Mouse (Mus musculus) heart, embryonic 12.5 days (tissue): ENCODE results near the gene Zfp663. TPM values are rescaled to one million over a fixed set of nuclear protein-coding genes. Genes with fewer than 3 reads are reported as not detected.

Experiments used
- ATAC-seq: fragments of 200-750 bp; cut with Nextera tagmentation; 2 replicates; pipeline ENCODE4 v1.8.0; 2017; ENCODE audit warnings: moderate TSS enrichment, moderate library complexity; ENCODE audit not compliant: insufficient number of reproducible peaks, low FRiP score
- H3K27ac ChIP-seq: fragments of 300-500 bp; sonication (generic); 2 replicates; pipeline ENCODE4 v1.5.1; 2016; ENCODE audit warnings: mild to moderate bottlenecking, moderate library complexity; ENCODE audit not compliant: poor library complexity, severe bottlenecking
- H3K27me3 ChIP-seq: fragments of 300-500 bp; sonication (generic); replicated peaks from 2 replicates; pipeline ENCODE4 v1.6.1; 2016; ENCODE audit warnings: mild to moderate bottlenecking, moderate library complexity
- H3K36me3 ChIP-seq: fragments of 300-500 bp; sonication (generic); 2 replicates; pipeline ENCODE4 v1.6.1; 2016; ENCODE audit warnings: mild to moderate bottlenecking, moderate library complexity
- H3K4me1 ChIP-seq: fragments of 300-500 bp; sonication (generic); replicated peaks from 2 replicates; pipeline ENCODE4 v1.6.1; 2016; ENCODE audit warnings: mild to moderate bottlenecking
- H3K4me2 ChIP-seq: fragments of 300-500 bp; sonication (generic); 2 replicates; pipeline ENCODE4 v1.6.1; 2016; ENCODE audit warnings: mild to moderate bottlenecking, moderate library complexity
- H3K4me3 ChIP-seq: fragments of 300-500 bp; sonication (generic); 2 replicates; pipeline ENCODE4 v1.5.1; 2016; ENCODE audit warnings: mild to moderate bottlenecking
- H3K9ac ChIP-seq: fragments of 300-500 bp; sonication (generic); 2 replicates; pipeline ENCODE4 v1.6.1; 2016; ENCODE audit warnings: mild to moderate bottlenecking, moderate library complexity
- H3K9me3 ChIP-seq: fragments of 300-500 bp; sonication (generic); replicated peaks from 2 replicates; pipeline ENCODE4 v1.6.1; 2016; ENCODE audit warnings: mild to moderate bottlenecking, moderate library complexity
- WGBS: fragments of 180-500 bp; shearing (Covaris S2); methylation state at CpG from one replicate; pipeline ENCODE4 v1.1.7; 2016; 5-methylcytosine and 5-hydroxymethylcytosine counted together
- polyA plus RNA-seq: library from polyadenylated mRNA; unstranded; fragments of >200 nt; fragmentation: Nextera tagmentation; extraction: Ambion mirVana; gene quantifications from 2 replicates; pipeline ENCODE4 v1.2.1, GENCODE M21; 2016

Gene Zfp663
- polyA plus RNA-seq, 1 experiment from 2014 or later, result not detected

DNA sequence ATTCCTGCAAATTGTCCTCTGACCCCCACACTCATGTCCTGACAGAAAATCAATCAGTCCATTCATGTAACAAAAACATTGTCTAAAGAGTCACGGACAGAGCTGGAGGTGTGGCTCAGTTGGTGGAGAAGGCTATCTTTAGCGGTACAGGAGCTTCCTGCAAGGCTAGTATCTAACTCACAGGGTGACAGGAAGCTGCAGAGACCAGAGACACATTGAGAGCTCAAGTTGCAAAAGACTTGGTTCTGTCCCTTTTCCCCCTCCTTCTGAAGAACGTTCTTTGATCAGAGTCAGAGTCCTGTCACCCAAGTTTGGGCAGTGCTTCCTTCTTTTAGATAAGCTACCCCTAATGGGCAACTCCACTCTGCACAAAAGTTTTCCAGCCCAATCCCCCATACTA is 38.8 kb downstream of the Zfp663 start:
- H3K4me1 ChIP-seq, result peaks cover 19% of the 10 kb centered on the region
- H3K9ac ChIP-seq, result no peak overlapping the region

DNA sequence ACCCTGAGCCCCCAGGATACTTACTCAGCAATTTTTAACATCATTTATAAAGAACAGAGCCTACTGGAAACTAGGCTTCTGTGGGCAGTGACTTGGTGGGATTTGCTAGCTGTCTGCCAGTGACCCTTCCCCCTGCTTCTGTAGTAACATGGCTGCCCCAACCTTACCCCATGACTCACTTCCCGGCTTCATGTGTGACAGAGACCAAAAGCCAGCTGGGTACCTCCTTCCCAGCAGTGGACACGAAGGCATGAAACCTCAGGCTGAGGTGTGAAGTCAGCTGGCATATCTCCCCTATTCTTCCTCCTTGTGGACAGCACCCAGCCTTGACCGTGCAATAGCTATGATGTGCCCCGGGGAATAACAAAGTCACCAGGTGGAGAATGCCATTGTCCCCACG is 39.8 kb downstream of the Zfp663 start:
- 72% methylated on average over 5 of the region's 5 CpGs for WGBS
- H3K27me3 ChIP-seq, result no peaks in the 10 kb centered on the region
- ATAC-seq, result no peak
- H3K4me2 ChIP-seq, result no peak overlapping the region
- H3K27ac ChIP-seq, result no peak overlapping the region
- no peaks in the 10 kb centered on the region for H3K36me3 ChIP-seq
- H3K4me3 ChIP-seq, result no peak overlapping the region
- H3K4me1 ChIP-seq, result peaks cover 28% of the 10 kb centered on the region
- H3K9me3 ChIP-seq, result no peaks in the 10 kb centered on the region
- H3K9ac ChIP-seq, result no peak overlapping the region

More for the DNA sequence above, 38.8 kb downstream of the Zfp663 start:
- H3K4me3 ChIP-seq, result no peak overlapping the region
- H3K27ac ChIP-seq, result no peak overlapping the region
- no peaks in the 10 kb centered on the region for H3K9me3 ChIP-seq
- H3K4me2 ChIP-seq, result no peak overlapping the region
- no peaks in the 10 kb centered on the region for H3K27me3 ChIP-seq
- ATAC-seq, result no peak
- 6% methylated on average over 3 of the region's 3 CpGs for WGBS
- no peaks in the 10 kb centered on the region for H3K36me3 ChIP-seq

DNA sequence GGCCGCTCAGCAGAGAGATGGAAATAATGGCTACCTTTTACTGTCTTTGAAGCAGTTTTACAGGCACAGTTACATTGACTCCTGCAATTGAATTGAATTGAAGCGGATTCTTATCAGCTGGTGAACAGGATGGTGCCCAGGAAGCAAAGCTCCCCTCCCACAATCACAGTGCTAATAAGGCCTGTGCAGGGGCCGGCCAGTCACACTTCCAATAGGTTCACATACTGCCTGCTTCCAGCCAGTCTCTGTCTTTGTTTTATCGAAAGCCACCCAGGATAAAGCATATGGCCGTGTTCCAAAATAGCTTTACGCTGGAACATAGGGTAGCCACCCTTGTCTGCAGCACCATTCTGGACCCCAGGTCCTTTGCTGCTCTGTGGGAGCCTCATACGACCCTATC is 41.1 kb downstream of the Zfp663 start:
- Histone ChIP-seq H3K9me3 (no peaks in the 10 kb centered on the region), H3K4me3 (peak overlapping the region; percentile 98; the same call in 1 of the 2 replicates), H3K4me2 (peak overlapping the region; percentile 94), H3K36me3 (no peaks in the 10 kb centered on the region), H3K27me3 (no peaks in the 10 kb centered on the region), H3K27ac (no peak overlapping the region), H3K9ac (peak overlapping the region; percentile 63; the same call in 1 of the 2 replicates), H3K4me1 (peaks cover 32% of the 10 kb centered on the region)
- no peak for ATAC-seq
- WGBS, result 37% methylated on average over 7 of the region's 7 CpGs

DNA sequence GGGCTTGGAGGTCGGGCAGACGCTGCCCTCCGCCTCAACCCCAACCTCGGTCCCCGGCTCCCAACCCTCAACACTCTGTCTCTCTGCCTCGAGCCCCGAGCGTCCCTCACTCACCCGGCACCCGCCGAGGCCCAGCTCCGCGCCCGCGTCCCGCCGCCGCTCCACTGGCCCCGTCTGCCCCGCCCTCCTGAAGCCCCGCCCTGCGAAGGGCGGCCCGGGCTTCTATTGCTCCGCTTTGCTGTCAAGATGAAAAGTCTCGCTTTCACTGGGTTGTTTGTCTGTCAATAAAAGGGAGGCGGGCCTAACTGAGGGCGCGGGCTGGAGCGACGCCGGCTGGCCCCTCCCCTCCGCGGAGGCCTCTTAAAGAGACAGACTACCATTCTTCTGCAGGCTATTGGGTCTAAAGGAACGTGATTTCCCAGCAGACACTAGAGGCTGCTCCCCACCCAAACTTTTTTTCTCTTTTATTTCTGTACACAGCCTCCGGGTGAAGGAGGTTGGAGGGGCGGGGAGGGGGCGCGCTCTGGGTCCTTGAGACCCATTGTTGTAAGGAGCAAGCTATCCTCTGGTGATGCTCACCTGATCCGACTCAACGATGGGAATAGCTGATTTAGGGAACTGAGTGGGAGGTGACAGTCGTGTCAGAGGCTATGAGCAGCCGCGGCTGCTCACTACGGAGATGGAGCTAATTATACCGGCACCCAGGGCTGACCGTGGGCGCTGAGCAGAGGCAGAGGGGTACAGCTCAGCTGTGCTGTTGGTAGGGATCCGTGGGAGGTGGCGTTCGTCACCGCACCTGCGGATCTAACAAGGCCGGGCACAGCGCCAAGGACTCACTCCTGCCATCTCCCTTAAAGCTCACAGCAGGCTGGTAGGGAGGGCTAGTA is 42.0 kb downstream of the Zfp663 start, which contains the start of gene Elmo2:
TSS of gene Elmo2 (minus strand) at position 176 of the 887 bp plus-strand sequence.
- peak within 1 kb of the TSS; percentile 94 for H3K4me2 ChIP-seq
- H3K4me3 ChIP-seq, result peak within 1 kb of the TSS; percentile 98
- no peaks in the 10 kb centered on the region for H3K36me3 ChIP-seq
- H3K9me3 ChIP-seq, result no peaks in the 10 kb centered on the region
- H3K27me3 ChIP-seq, result no peaks in the 10 kb centered on the region
- H3K27ac ChIP-seq, result peak within 1 kb of the TSS; percentile 55
- peak; percentile 97 for ATAC-seq
- peak within 1 kb of the TSS; percentile 97 for H3K9ac ChIP-seq
- H3K4me1 ChIP-seq, result peaks cover 38% of the 10 kb centered on the region
- WGBS, result under 1% methylated on average over 55 of the region's 55 CpGs

DNA sequence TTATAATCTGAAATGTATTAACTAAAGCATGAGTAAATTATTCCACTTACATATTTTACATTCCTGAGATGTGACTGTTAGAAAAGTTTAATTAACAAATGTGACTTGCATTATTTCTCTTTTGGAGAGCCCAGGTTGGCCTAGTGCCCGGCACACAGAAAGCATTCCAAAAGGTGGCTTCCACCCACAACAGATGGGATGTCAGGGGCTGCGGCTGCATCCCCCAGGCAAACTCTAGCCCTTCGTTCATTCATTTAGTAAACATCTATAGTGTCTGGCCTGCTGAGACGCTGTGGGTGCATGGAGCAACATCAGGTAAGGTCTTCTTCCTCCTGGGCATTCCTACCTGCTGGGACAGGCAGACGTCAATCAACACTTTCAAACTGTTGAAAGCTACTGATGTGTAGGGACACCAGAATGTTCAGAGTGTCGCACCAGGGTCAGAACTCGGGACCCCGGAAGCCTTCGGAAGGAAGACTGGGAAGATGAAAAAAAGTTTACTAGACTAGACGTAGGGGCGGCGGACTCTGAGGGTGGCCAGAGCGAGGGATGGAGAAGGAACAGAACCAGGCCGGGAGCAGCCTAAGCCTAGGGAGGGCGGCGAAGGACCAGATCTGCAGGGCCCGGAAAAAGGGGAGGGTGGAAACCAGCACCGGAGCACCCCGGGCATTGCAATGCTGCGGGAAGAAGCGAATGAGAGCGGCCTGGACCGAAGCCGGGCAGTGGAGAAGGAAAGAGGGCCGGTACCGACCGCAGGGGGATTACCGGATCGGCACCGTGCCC is 42.8 kb downstream of the Zfp663 start:
- H3K27me3 ChIP-seq, result no peaks in the 10 kb centered on the region
- H3K4me3 ChIP-seq, result peak overlapping the region; percentile 98
- peak; percentile 34 for ATAC-seq
- no peaks in the 10 kb centered on the region for H3K36me3 ChIP-seq
- peak overlapping the region; percentile 55 for H3K27ac ChIP-seq
- 1% methylated on average over 30 of the region's 30 CpGs for WGBS
- no peaks in the 10 kb centered on the region for H3K9me3 ChIP-seq
- H3K4me1 ChIP-seq, result peaks cover 47% of the 10 kb centered on the region
- peak overlapping the region; percentile 97 for H3K9ac ChIP-seq
- peak overlapping the region; percentile 94 for H3K4me2 ChIP-seq

DNA sequence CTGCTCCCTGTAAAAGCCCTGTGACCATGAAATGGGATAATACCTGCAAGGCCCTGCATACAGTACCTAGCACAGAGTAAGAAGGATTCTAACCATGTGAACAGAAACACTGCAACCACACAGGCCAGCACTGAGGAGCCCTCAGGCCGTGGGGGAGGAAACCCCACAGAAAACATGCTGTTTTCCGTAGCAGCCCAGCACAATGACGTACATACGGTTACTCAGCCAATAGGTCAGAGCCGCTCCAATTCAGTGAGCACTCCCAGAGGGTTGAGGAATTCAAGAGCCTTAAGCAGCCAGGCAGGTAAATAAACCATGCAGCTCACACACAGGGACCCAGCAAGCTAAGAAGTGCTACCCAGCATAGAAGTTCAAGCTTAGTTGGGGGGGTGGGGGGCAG is 44.6 kb downstream of the Zfp663 start:
- H3K9me3 ChIP-seq, result no peaks in the 10 kb centered on the region
- H3K27me3 ChIP-seq, result no peaks in the 10 kb centered on the region
- H3K27ac ChIP-seq, result no peak overlapping the region
- H3K4me1 ChIP-seq, result peaks cover 65% of the 10 kb centered on the region
- no peak for ATAC-seq
- no peaks in the 10 kb centered on the region for H3K36me3 ChIP-seq
- WGBS, result 75% methylated on average over 5 of the region's 5 CpGs
- H3K4me3 ChIP-seq, result no peak overlapping the region
- no peak overlapping the region for H3K4me2 ChIP-seq
- H3K9ac ChIP-seq, result no peak overlapping the region

DNA sequence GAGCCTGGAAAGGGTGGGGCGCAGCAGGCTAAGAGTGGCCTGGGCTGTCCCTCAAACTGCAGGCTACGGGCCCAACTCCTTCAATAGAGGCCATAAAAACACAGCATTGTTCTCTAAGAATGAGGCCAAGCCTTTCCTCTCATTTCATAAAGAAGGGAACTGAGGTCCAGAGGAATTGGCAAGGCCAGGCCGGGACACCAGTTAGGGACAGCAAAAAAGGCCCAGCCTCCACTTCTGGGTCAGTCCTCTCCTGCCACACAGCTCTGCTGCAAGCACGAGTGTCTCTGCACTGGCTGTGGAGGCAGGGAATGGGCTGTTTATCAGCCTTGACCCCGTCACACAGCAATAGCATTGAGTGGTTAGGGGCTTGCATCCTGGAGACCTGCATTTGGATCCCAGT is 45.0 kb downstream of the Zfp663 start:
- WGBS, result 70% methylated on average over 5 of the region's 5 CpGs

DNA sequence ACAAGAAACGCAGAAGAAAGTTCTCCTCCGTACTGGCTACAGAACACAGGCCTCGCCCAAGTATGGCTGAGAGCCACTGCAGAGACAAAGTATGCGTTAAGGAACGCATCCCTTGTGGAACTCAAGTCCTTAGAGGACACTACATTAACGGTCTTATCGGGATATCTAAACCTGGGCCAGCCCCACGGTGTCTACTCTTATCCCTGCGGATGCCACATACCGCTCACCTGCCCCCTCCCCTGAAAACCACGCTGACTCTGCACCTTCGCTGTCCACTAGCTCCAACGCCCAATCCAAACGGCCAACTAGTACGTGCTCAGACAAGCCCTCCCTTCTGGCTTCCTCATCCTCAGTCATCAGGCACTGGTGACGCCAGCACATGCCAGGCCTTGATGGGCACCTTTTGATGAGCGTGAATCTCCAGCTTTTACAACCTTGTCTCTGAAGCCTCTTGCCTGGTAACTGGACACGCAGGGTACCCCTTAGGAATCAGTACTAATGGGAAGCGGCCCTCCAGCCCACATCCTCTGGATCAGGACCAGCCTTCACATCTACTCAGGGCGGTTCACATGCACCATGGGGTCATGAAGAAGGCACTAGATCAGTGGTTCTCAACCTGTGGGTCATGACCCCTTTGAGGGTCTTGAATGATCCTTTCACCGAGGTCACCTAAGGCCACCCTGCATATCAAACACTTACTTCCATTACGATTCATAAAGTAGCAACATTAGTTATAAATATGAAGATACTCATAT is 46.4 kb downstream of the Zfp663 start:
- no peak overlapping the region for H3K9ac ChIP-seq
- ATAC-seq, result no peak
- no peak overlapping the region for H3K4me2 ChIP-seq
- no peak overlapping the region for H3K4me3 ChIP-seq
- H3K27ac ChIP-seq, result no peak overlapping the region
- no peaks in the 10 kb centered on the region for H3K27me3 ChIP-seq
- 78% methylated on average over 22 of the region's 22 CpGs for WGBS
- H3K4me1 ChIP-seq, result peaks cover 78% of the 10 kb centered on the region
- H3K36me3 ChIP-seq, result no peaks in the 10 kb centered on the region
- no peaks in the 10 kb centered on the region for H3K9me3 ChIP-seq

More for the DNA sequence above, 45.0 kb downstream of the Zfp663 start:
- peaks cover 69% of the 10 kb centered on the region for H3K4me1 ChIP-seq
- no peak for ATAC-seq
- no peaks in the 10 kb centered on the region for H3K9me3 ChIP-seq
- H3K4me2 ChIP-seq, result no peak overlapping the region
- H3K27ac ChIP-seq, result no peak overlapping the region
- no peak overlapping the region for H3K4me3 ChIP-seq
- no peak overlapping the region for H3K9ac ChIP-seq
- H3K27me3 ChIP-seq, result no peaks in the 10 kb centered on the region
- no peaks in the 10 kb centered on the region for H3K36me3 ChIP-seq

DNA sequence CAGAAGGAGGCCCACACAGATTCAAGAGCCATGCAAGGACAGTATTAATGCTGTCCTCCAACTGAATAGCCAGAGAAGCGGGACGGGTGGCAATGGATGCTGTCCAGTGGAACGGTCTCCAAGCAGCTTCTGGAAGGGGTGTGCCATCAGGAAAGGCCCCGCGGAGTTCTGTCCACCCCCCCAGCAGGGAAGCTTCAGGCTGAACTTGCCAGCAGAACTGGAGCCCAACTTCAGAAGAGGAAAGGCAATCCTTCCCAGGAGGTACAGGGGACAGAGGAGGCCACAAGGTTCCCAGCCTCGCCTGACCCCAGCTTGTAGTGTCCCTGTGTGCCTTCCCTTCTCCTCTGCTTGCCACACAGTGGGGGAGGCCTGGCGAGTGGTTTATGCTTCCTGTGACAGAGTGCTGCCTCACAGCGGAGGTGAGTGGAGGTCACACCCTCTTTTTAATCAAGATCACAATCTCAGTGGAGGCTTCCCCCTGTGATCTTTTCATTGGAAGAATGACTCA is 47.1 kb downstream of the Zfp663 start:
- no peaks in the 10 kb centered on the region for H3K27me3 ChIP-seq
- no peaks in the 10 kb centered on the region for H3K9me3 ChIP-seq
- no peak overlapping the region for H3K4me3 ChIP-seq
- no peaks in the 10 kb centered on the region for H3K36me3 ChIP-seq
- H3K4me2 ChIP-seq, result peak overlapping the region; percentile 39
- 69% methylated on average over 8 of the region's 8 CpGs for WGBS
- H3K9ac ChIP-seq, result no peak overlapping the region
- ATAC-seq, result no peak
- H3K4me1 ChIP-seq, result peaks cover 82% of the 10 kb centered on the region
- H3K27ac ChIP-seq, result peak overlapping the region; percentile 50

DNA sequence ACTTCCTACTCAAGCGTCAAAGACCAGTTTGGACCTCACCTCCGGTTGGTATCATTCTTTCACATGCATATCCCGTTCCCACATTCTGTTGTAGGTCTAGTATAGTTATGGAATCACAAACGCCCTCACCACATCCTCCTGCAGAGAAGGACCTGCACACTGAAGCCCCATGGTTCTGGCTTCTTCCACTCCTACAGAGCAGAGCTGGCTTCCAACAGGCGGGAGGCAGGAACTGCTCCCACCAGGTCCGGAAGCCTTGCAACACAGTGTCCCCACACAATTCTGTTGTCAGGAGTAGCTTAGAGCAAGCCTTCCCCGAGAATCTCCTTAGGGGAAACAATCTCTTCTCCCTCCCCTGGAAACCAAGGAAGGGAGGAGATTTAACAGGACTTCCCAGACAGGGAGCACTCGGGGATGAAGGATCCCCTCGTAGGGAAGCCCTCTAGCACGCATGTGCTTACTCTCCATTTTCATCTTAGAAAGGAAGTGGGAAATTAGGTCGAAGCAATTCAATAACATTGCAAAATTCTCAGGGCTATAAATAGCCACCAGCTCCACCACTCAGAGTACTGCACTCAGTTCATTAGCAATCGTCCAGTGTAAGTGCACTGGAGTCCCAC is 47.9 kb downstream of the Zfp663 start:
- 46% methylated on average over 12 of the region's 12 CpGs for WGBS
- H3K9ac ChIP-seq, result no peak overlapping the region
- no peak; the same call in 1 of the 2 replicates for ATAC-seq
- H3K4me1 ChIP-seq, result peaks cover 81% of the 10 kb centered on the region
- H3K9me3 ChIP-seq, result no peaks in the 10 kb centered on the region
- H3K27ac ChIP-seq, result peak overlapping the region; percentile 50
- H3K36me3 ChIP-seq, result peaks cover 5% of the 10 kb centered on the region
- H3K4me2 ChIP-seq, result peak overlapping the region; percentile 39
- H3K4me3 ChIP-seq, result no peak overlapping the region
- H3K27me3 ChIP-seq, result no peaks in the 10 kb centered on the region
